Mouse (Mus musculus) kidney, postnatal 0 days (tissue): ENCODE measurements around the gene Usf1. TPM values are rescaled to one million over a fixed set of nuclear protein-coding genes. Genes with fewer than 3 reads are reported as not detected.

Experiments
- ATAC-seq: fragments of 200-750 bp; cut with Nextera tagmentation; replicated peaks from 2 replicates; pipeline ENCODE4 v1.8.0; 2017; ENCODE audit warnings: low read depth, moderate number of reproducible peaks, moderate TSS enrichment, moderate library complexity; ENCODE audit not compliant: low FRiP score
- DNase-seq: peaks from one replicate; pipeline ENCODE4 v3.0.0-alpha.2; 2016; ENCODE audit warnings: low spot score
- H3K27ac ChIP-seq: fragments of 300-500 bp; sonication (generic); 2 replicates; pipeline ENCODE4 v1.5.1; 2014; ENCODE audit warnings: mild to moderate bottlenecking
- H3K27me3 ChIP-seq: fragments of 300-500 bp; sonication (generic); 2 replicates; pipeline ENCODE4 v1.6.1; 2014; ENCODE audit warnings: low read length, mixed read lengths; ENCODE audit not compliant: insufficient read depth
- H3K36me3 ChIP-seq: fragments of 300-500 bp; sonication (generic); 2 replicates; pipeline ENCODE4 v1.6.1; 2014; ENCODE audit warnings: low read length, mixed read lengths; ENCODE audit not compliant: insufficient read depth
- H3K4me1 ChIP-seq: fragments of 300-500 bp; sonication (generic); replicated peaks from 2 replicates; pipeline ENCODE4 v1.6.1; 2014; ENCODE audit warnings: antibody characterized with exemption, low read length, mixed read lengths; ENCODE audit not compliant: insufficient read depth
- H3K4me2 ChIP-seq: fragments of 300-500 bp; sonication (generic); 2 replicates; pipeline ENCODE4 v1.6.1; 2014; ENCODE audit warnings: mild to moderate bottlenecking, low read length, moderate library complexity, mixed read lengths
- H3K4me3 ChIP-seq: fragments of 300-500 bp; sonication (generic); replicated peaks from 2 replicates; pipeline ENCODE4 v1.5.1; 2014; ENCODE audit warnings: low read depth, low read length
- H3K9ac ChIP-seq: fragments of 300-500 bp; sonication (generic); 2 replicates; pipeline ENCODE4 v1.6.1; 2014; ENCODE audit warnings: low read depth, low read length
- H3K9me3 ChIP-seq: fragments of 300-500 bp; sonication (generic); replicated peaks from 2 replicates; pipeline ENCODE4 v1.6.1; 2016; ENCODE audit warnings: low read length, inconsistent platforms, mixed read lengths
- CTCF ChIP-seq: IDR thresholded peaks from 2 replicates; pipeline ENCODE4 v1.5.1; 2016; ENCODE audit warnings: antibody characterized with exemption, low read depth, mild to moderate bottlenecking, moderate library complexity
- WGBS: fragments of 180-500 bp; shearing (Covaris S2); extraction: QIAGEN DNeasy Blood & Tissue Kit; methylation state at CpG from one replicate; pipeline ENCODE4 v1.1.7; 2014; 5-methylcytosine and 5-hydroxymethylcytosine counted together
- polyA plus RNA-seq: library from polyadenylated mRNA; unstranded; fragments of >200 nt; fragmentation: Nextera tagmentation; extraction: Ambion mirVana; gene quantifications from 2 replicates; pipeline ENCODE4 v1.2.1, GENCODE M21; 2015

Usf1 gene
- polyA plus RNA-seq, 1 experiment from 2014 or later: 64.0 TPM

GRCm38 (mm10) chr1:171452923-171453322, 41.8 kb downstream of the Usf1 start:
- no peak overlapping the region for H3K9ac ChIP-seq
- H3K27ac ChIP-seq: no peak overlapping the region
- WGBS: 79% methylated on average over 5 of the region's 5 CpGs
- no peak for ATAC-seq
- no peaks in the 10 kb centered on the region for H3K27me3 ChIP-seq
- H3K4me1 ChIP-seq: 0 out of 2 replicates have a peak, but pooled peaks cover 2% of the 10 kb centered on the region
- H3K4me2 ChIP-seq: no peak overlapping the region
- DNase-seq: no peak
- no peak overlapping the region for H3K4me3 ChIP-seq
- H3K36me3 ChIP-seq: no peaks in the 10 kb centered on the region
- no peak for TF ChIP-seq CTCF
- no peaks in the 10 kb centered on the region for H3K9me3 ChIP-seq

GRCm38 (mm10) chr1:171454926-171455325, 43.8 kb downstream of the Usf1 start:
- H3K4me2 ChIP-seq: no peak overlapping the region
- no peak overlapping the region for H3K27ac ChIP-seq
- ATAC-seq: no peak
- no peak overlapping the region for H3K4me3 ChIP-seq
- peaks cover 4% of the 10 kb centered on the region; the same call in 1 of the 2 replicates for H3K4me1 ChIP-seq
- no peak for TF ChIP-seq CTCF
- 85% methylated on average over 6 of the region's 6 CpGs for WGBS
- no peak overlapping the region for H3K9ac ChIP-seq
- H3K36me3 ChIP-seq: no peaks in the 10 kb centered on the region
- H3K27me3 ChIP-seq: no peaks in the 10 kb centered on the region
- no peaks in the 10 kb centered on the region for H3K9me3 ChIP-seq
- DNase-seq: no peak

GRCm38 (mm10) chr1:171457568-171457967, 46.5 kb downstream of the Usf1 start:
- WGBS: 79% methylated on average over 1 of the region's 1 CpGs
- no peak overlapping the region for H3K4me3 ChIP-seq
- no peaks in the 10 kb centered on the region for H3K27me3 ChIP-seq

GRCm38 (mm10) chr1:171459791-171460190, 48.7 kb downstream of the Usf1 start:
- Histone ChIP-seq H3K4me2 (no peak overlapping the region), H3K4me1 (peaks cover 6% of the 10 kb centered on the region; the same call in 1 of the 2 replicates), H3K4me3 (no peak overlapping the region), H3K9me3 (no peaks in the 10 kb centered on the region), H3K9ac (no peak overlapping the region), H3K36me3 (peaks cover 27% of the 10 kb centered on the region), H3K27me3 (no peaks in the 10 kb centered on the region), H3K27ac (no peak overlapping the region)
- ATAC-seq (no peak), DNase-seq (no peak)
- WGBS: 25% methylated on average over 5 of the region's 5 CpGs
- TF ChIP-seq CTCF: no peak

More at GRCm38 (mm10) chr1:171457568-171457967, 46.5 kb downstream of the Usf1 start:
- TF ChIP-seq CTCF: no peak
- H3K9me3 ChIP-seq: no peaks in the 10 kb centered on the region
- peaks cover 6% of the 10 kb centered on the region; the same call in 1 of the 2 replicates for H3K4me1 ChIP-seq
- no peak overlapping the region for H3K9ac ChIP-seq
- H3K36me3 ChIP-seq: peaks cover 13% of the 10 kb centered on the region
- H3K4me2 ChIP-seq: no peak overlapping the region
- H3K27ac ChIP-seq: no peak overlapping the region
- DNase-seq (no peak), ATAC-seq (no peak)

DNA sequence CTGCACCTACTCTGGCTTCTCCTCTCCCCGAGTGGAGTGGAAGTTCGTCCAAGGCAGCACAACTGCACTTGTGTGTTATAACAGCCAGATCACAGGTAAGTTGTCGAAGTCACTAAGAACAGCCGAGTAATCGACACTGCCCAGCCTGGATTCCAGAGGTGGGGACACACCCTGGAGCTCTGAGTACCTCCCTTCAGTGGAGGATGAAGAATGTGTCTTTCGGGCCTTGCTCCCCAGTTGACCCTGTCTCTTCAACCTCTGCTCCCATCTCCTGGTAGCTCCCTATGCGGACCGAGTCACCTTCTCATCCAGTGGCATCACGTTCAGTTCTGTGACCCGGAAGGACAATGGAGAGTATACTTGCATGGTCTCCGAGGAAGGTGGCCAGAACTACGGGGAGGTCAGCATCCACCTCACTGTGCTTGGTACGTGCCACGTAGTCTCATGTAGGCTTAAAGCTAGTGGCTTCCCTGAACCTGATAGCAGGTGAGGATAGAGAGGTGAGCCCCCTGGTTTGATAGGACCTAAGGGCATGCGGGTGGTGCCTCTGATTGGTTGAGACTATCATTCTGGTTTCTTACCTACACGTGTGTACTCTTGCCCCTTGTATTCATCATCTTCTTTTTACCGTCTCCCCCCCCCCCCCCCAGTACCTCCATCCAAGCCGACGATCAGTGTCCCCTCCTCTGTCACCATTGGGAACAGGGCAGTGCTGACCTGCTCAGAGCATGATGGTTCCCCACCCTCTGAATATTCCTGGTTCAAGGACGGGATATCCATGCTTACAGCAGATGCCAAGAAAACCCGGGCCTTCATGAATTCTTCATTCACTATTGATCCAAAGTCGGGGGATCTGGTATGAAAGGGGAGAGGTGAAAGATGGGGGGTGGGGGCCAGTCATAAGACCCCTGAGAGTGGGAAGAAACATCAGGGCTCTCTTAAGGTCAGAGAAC, 49.7 kb downstream of the Usf1 start:
- WGBS: 90% methylated on average over 22 of the region's 22 CpGs
- Histone ChIP-seq H3K4me3 (no peak overlapping the region), H3K27me3 (no peaks in the 10 kb centered on the region), H3K27ac (no peak overlapping the region), H3K9me3 (no peaks in the 10 kb centered on the region), H3K4me2 (no peak overlapping the region), H3K4me1 (peaks cover 6% of the 10 kb centered on the region; the same call in 1 of the 2 replicates), H3K36me3 (peaks cover 27% of the 10 kb centered on the region), H3K9ac (no peak overlapping the region)
- ATAC-seq: no peak
- TF ChIP-seq CTCF: no peak
- no peak for DNase-seq

- Histone ChIP-seq H3K9ac (no peak overlapping the region), H3K27me3 (no peaks in the 10 kb centered on the region), H3K36me3 (peaks cover 27% of the 10 kb centered on the region), H3K4me3 (no peak overlapping the region), H3K4me1 (peaks cover 6% of the 10 kb centered on the region; the same call in 1 of the 2 replicates), H3K27ac (no peak overlapping the region), H3K9me3 (no peaks in the 10 kb centered on the region), H3K4me2 (no peak overlapping the region)
- no peak for ATAC-seq
- no peak for DNase-seq
- WGBS: 84% methylated on average over 3 of the region's 3 CpGs
- 0 out of 2 replicates have a peak, but pooled peaks have one; percentile 15 for TF ChIP-seq CTCF
Measured at GRCm38 (mm10) chr1:171463133-171463532, 52.0 kb downstream of the Usf1 start.
